Mouse (Mus musculus): ENCODE results near the gene AY761185. TPM values are rescaled to one million over a fixed set of nuclear protein-coding genes. Genes with fewer than 3 reads are reported as not detected.
"Not testable (repeated sequence)": the region's sequence is repeated elsewhere in the genome, so short reads cannot be mapped to it uniquely, and the experiment has no call there.

The AY761185 gene
- polyA plus RNA-seq (2014; fragmentation: Nextera tagmentation; extraction: Ambion mirVana), result not detected in 2 replicates

- H3K9me3 ChIP-seq (ENCODE audit: low read depth, low read length), result no peaks in the 10 kb centered on the region; the same call in 1 of the 2 replicates
- H3K4me3 ChIP-seq (ENCODE audit: low read depth, low read length), result no peak within 1 kb of the TSS
- no peaks in the 10 kb centered on the region for H3K36me3 ChIP-seq (ENCODE audit: insufficient read depth)
- H3K4me1 ChIP-seq (ENCODE audit: insufficient read depth), result no peaks in the 10 kb centered on the region
- no peak within 1 kb of the TSS for H3K4me2 ChIP-seq
- no peak within 1 kb of the TSS for H3K9ac ChIP-seq
- DNase-seq, result no peak
- no peak for ATAC-seq (ENCODE audit: insufficient read depth)
- no peak within 1 kb of the TSS for H3K27ac ChIP-seq (ENCODE audit: low read depth)
- 70% methylated on average over 3 of the region's 3 CpGs for WGBS
- H3K27me3 ChIP-seq (ENCODE audit: insufficient read depth, low read length), result no peaks in the 10 kb centered on the region
- no peak for TF ChIP-seq CTCF (IDR thresholded peaks at IDR 0.05; ENCODE audit: low read depth)
These were observed at the start of gene AY761185 for GRCm38 (mm10) chr8:20944610-20945009. AY761185 (minus strand) TSS chr8:20944710.

- not testable (repeated sequence) for ATAC-seq (ENCODE audit: insufficient read depth); H3K4me1 ChIP-seq (ENCODE audit: insufficient read depth); H3K27ac ChIP-seq (ENCODE audit: low read depth); H3K9me3 ChIP-seq (ENCODE audit: low read depth, low read length); DNase-seq; H3K9ac ChIP-seq; H3K27me3 ChIP-seq (ENCODE audit: insufficient read depth, low read length); H3K4me3 ChIP-seq (ENCODE audit: low read depth, low read length); H3K36me3 ChIP-seq (ENCODE audit: insufficient read depth); H3K4me2 ChIP-seq
These were observed 49.5 kb upstream of the AY761185 start for GRCm38 (mm10) chr8:20994042-20994441.

DNA sequence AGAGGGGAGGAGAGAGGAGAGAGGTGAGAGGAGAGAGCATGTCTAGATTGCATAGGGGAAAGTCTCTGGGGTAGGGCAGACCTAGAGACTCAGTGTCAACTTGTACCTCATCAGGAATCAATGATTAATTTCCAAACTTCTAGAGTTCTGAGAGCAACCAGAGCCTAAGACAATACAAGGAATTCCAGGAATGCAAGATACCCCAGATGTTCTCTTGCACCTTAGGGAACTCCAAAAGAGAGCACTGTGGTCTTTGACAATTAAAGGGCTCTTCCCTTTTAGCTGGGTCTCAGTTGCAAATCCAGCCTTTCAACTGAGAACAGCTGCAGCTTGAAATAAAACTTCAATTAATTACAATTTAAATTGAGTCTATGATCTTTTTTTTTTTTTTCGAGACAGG lies 35.3 kb upstream of the AY761185 start:
- Histone ChIP-seq H3K4me2 (no peak overlapping the region), H3K9me3 (ENCODE audit: low read depth, low read length) (no peaks in the 10 kb centered on the region), H3K27ac (ENCODE audit: low read depth) (no peak overlapping the region), H3K4me3 (ENCODE audit: low read depth, low read length) (no peak overlapping the region), H3K9ac (no peak overlapping the region), H3K4me1 (ENCODE audit: insufficient read depth) (no peaks in the 10 kb centered on the region), H3K27me3 (ENCODE audit: insufficient read depth, low read length) (no peaks in the 10 kb centered on the region), H3K36me3 (ENCODE audit: insufficient read depth) (no peaks in the 10 kb centered on the region)
- no peak for ATAC-seq (ENCODE audit: insufficient read depth)
- TF ChIP-seq CTCF (IDR thresholded peaks at IDR 0.05; ENCODE audit: low read depth), result no peak
- no peak for DNase-seq
- WGBS, result 41% methylated on average over 1 of the region's 1 CpGs

DNA sequence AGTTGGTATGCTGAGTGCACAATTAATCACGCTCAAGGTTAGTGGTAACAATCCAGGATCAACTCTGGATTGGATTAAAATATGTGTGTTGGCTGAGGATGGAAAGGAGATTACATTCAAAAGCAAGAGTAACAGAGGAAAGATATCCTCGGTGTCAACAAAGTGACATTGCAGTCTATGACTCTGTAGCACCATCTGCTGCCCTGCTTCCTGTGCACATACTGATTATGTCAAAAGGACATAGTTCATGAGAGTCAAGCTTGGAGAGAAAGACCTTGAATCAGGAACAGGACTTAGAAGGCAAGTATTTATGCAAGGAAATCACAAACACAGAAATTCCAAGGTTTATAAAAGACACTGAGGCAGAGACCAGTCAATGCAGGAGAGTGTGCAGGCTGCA lies 20.0 kb upstream of the AY761185 start:
- Histone ChIP-seq H3K4me1 (ENCODE audit: insufficient read depth) (no peaks in the 10 kb centered on the region), H3K27me3 (ENCODE audit: insufficient read depth, low read length) (no peaks in the 10 kb centered on the region), H3K4me3 (ENCODE audit: low read depth, low read length) (no peak overlapping the region), H3K27ac (ENCODE audit: low read depth) (no peak overlapping the region), H3K9me3 (ENCODE audit: low read depth, low read length) (no peaks in the 10 kb centered on the region), H3K9ac (no peak overlapping the region), H3K4me2 (no peak overlapping the region), H3K36me3 (ENCODE audit: insufficient read depth) (no peaks in the 10 kb centered on the region)
- ATAC-seq (ENCODE audit: insufficient read depth) (no peak), DNase-seq (no peak)
- 71% methylated on average over 2 of the region's 2 CpGs for WGBS
- TF ChIP-seq CTCF (IDR thresholded peaks at IDR 0.05; ENCODE audit: low read depth), result no peak

GRCm38 (mm10) chr8:20921971-20922370 lies 22.5 kb downstream of the AY761185 start, which contains the start of gene Gm6040:
Gm6040 (minus strand) TSS chr8:20922071.
- no peak for DNase-seq
- no peak within 1 kb of the TSS for H3K4me2 ChIP-seq
- H3K4me3 ChIP-seq (ENCODE audit: low read depth, low read length), result no peak within 1 kb of the TSS
- H3K4me1 ChIP-seq (ENCODE audit: insufficient read depth), result no peaks in the 10 kb centered on the region
- TF ChIP-seq CTCF (IDR thresholded peaks at IDR 0.05; ENCODE audit: low read depth), result no peak
- no peak within 1 kb of the TSS for H3K27ac ChIP-seq (ENCODE audit: low read depth)
- no peaks in the 10 kb centered on the region for H3K36me3 ChIP-seq (ENCODE audit: insufficient read depth)
- WGBS, result 72% methylated on average over 3 of the region's 3 CpGs
- no peak for ATAC-seq (ENCODE audit: insufficient read depth)
- H3K27me3 ChIP-seq (ENCODE audit: insufficient read depth, low read length), result no peaks in the 10 kb centered on the region
- no peaks in the 10 kb centered on the region for H3K9me3 ChIP-seq (ENCODE audit: low read depth, low read length)
- H3K9ac ChIP-seq, result no peak within 1 kb of the TSS

- Histone ChIP-seq H3K4me3 (ENCODE audit: low read depth, low read length) (no peak overlapping the region), H3K4me2 (no peak overlapping the region), H3K4me1 (ENCODE audit: insufficient read depth) (no peaks in the 10 kb centered on the region), H3K9me3 (ENCODE audit: low read depth, low read length) (no peaks in the 10 kb centered on the region), H3K27me3 (ENCODE audit: insufficient read depth, low read length) (no peaks in the 10 kb centered on the region), H3K9ac (no peak overlapping the region), H3K36me3 (ENCODE audit: insufficient read depth) (no peaks in the 10 kb centered on the region), H3K27ac (ENCODE audit: low read depth) (no peak overlapping the region)
- no peak for TF ChIP-seq CTCF (IDR thresholded peaks at IDR 0.05; ENCODE audit: low read depth)
- no peak for ATAC-seq (ENCODE audit: insufficient read depth)
- no peak for DNase-seq
- WGBS, result 59% methylated on average over 1 of the region's 1 CpGs
These were observed 32.2 kb downstream of the AY761185 start for GRCm38 (mm10) chr8:20912288-20912687.

DNA sequence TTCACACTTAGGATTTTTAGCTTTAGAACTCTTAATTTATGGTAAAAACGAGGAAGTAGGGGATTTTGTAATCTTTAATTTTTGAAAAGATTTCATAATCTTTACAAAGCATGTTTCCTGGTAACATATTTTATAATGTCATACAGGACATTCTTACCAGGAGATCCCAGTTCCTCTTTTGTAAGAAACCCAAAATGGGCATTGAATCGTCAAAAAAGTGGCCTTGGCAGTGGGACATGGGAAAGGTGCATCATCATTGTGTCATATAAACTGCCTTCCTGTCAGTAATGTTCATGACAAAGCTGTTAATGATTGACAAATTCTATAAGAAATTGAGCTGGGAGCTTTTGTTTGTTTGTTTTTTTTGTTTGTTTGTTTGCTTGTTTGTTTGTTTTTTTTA lies 36.3 kb downstream of the AY761185 start:
- H3K4me1 ChIP-seq (ENCODE audit: insufficient read depth), result no peaks in the 10 kb centered on the region
- no peak overlapping the region for H3K4me2 ChIP-seq
- DNase-seq (no peak), ATAC-seq (ENCODE audit: insufficient read depth) (no peak)
- H3K36me3 ChIP-seq (ENCODE audit: insufficient read depth), result no peaks in the 10 kb centered on the region
- no peak for TF ChIP-seq CTCF (IDR thresholded peaks at IDR 0.05; ENCODE audit: low read depth)
- H3K9me3 ChIP-seq (ENCODE audit: low read depth, low read length), result no peaks in the 10 kb centered on the region
- H3K27me3 ChIP-seq (ENCODE audit: insufficient read depth, low read length), result no peaks in the 10 kb centered on the region
- H3K9ac ChIP-seq, result no peak overlapping the region
- H3K27ac ChIP-seq (ENCODE audit: low read depth), result no peak overlapping the region
- no peak overlapping the region for H3K4me3 ChIP-seq (ENCODE audit: low read depth, low read length)
- WGBS, result 51% methylated on average over 2 of the region's 2 CpGs

DNA sequence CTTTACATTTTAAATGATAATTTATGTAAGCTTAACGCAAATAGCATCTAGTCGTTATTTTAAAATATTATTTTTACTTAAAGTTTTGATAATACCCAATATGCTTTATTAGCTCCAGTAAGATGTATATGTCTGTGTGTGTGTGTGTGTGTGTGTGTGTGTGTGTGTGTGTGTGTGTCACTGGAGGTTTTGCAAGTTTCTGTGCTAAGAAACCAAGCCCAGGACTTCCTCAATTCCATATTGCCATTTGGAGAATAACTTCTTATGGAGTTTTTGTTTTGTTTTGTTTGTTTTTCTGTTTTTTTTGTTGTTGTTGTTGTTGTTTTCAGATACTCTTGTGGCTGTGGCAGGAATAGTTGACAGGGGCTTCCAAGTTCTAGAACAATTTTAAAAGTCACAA lies 37.4 kb downstream of the AY761185 start:
- DNase-seq, result no peak
- no peaks in the 10 kb centered on the region for H3K27me3 ChIP-seq (ENCODE audit: insufficient read depth, low read length)
- no peak for TF ChIP-seq CTCF (IDR thresholded peaks at IDR 0.05; ENCODE audit: low read depth)
- no peak overlapping the region for H3K27ac ChIP-seq (ENCODE audit: low read depth)
- H3K4me2 ChIP-seq, result no peak overlapping the region
- no peak overlapping the region for H3K9ac ChIP-seq
- 81% methylated on average over 2 of the region's 2 CpGs for WGBS
- no peak for ATAC-seq (ENCODE audit: insufficient read depth)
- H3K4me3 ChIP-seq (ENCODE audit: low read depth, low read length), result no peak overlapping the region
- H3K4me1 ChIP-seq (ENCODE audit: insufficient read depth), result no peaks in the 10 kb centered on the region
- H3K9me3 ChIP-seq (ENCODE audit: low read depth, low read length), result no peaks in the 10 kb centered on the region
- no peaks in the 10 kb centered on the region for H3K36me3 ChIP-seq (ENCODE audit: insufficient read depth)
